Mouse (Mus musculus) testis, adult 10 weeks (tissue): ENCODE data around the gene Exoc6. TPM values are rescaled to one million over a fixed set of nuclear protein-coding genes. Genes with fewer than 3 reads are reported as not detected.

Source experiments
- polyA plus RNA-seq: library from polyadenylated mRNA; stranded (reverse); fragments of 350-450 nt; fragmentation: Illumina TruSeq; extraction: RNeasy Lipid Tissue Mini Kit (QIAGEN cat#74804); gene quantifications from one replicate; pipeline ENCODE4 v1.2.3, GENCODE M21; 2014; ENCODE audit warnings: low read depth, low replicate concordance

The Exoc6 gene
- polyA plus RNA-seq, result 13.1 TPM

GRCm38 (mm10) chr19:37550101-37551039 is at the start of gene Exoc6:
Gene Exoc6, plus strand, starts transcription at chr19:37550418.

GRCm38 (mm10) chr19:37685281-37685680 is 135.1 kb downstream of the Exoc6 start, which contains the start of gene Cyp26c1:
Gene Cyp26c1, plus strand, starts transcription at chr19:37685581.

DNA sequence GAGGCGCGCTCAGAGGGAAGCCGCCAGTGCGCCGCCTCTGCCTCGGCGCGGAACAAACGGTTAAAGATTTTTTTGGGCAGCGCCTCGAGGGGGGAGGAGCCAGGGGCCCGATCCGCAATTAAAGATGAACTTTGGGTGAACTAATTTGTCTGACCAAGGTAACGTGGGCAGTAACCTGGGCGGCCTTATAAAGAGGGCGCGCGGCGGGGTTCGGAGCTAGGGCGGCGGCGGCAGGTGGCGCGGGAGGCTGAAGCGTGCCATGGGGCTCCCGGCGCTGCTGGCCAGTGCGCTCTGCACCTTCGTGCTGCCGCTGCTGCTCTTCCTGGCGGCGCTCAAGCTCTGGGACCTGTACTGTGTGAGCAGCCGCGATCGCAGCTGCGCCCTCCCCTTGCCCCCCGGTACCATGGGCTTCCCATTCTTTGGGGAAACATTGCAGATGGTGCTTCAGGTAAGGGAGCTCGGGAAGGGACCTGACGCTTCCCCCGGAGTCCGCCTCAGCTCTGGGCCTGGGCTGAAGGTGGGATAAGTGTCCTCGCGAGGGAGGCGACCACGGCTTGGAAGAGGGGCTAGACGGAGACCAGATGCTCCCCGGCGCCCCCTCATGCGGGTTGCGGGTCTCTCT is 147.5 kb downstream of the Exoc6 start, which contains the start of gene Cyp26a1:
Cyp26a1 (plus strand) TSS at position 148 of the 622 bp plus-strand sequence.

Other genes starting within 250 kb of the Exoc6 start
- 275 TPM for gene Ide, start 212.6 kb upstream of the Exoc6 start, polyA plus RNA-seq
- gene Kif11, start 174.0 kb upstream of the Exoc6 start, polyA plus RNA-seq, result 62.2 TPM
- 3.4 TPM for gene Hhex, start 115.6 kb upstream of the Exoc6 start, polyA plus RNA-seq
- gene Cyp26c1, start 135.2 kb downstream of the Exoc6 start, polyA plus RNA-seq, result not detected
- gene Cyp26a1, start 147.4 kb downstream of the Exoc6 start, polyA plus RNA-seq, result 1.1 TPM